In genomic region chr3:34222291-34222690, GRCm38 (mm10) we compare ENCODE assay signal across 20 mouse cellular contexts.
DNase-seq lines count a peak whose midpoint lies in the region; ATAC-seq lines count a peak whose summit lies in the region.
"Had no signal": no experiment of that assay in that cellular context is flagged by ENCODE, and none has a peak within 500 bp of the region (broad histone marks: within the 10 kb centered on the region; RNA-seq: fewer than 3 reads in every experiment).

No protein-coding gene starts in this region.

- H3K4me3 ChIP-seq in kidney, embryonic 16.5 days (ENCODE audit: low read length): no peak overlapping the region
- H3K4me3 ChIP-seq: embryonic facial prominence, embryonic 12.5 days; heart, adult 2 months; heart, embryonic 15.5 days; hindbrain, embryonic 13.5 days had no signal

- no peak for ATAC-seq in kidney, embryonic 16.5 days (ENCODE audit: low FRiP score, low TSS enrichment)
- ATAC-seq in erythroid progenitor cell, adult 5-6 weeks (replicated peaks; ENCODE audit: low FRiP score, poor library complexity, severe bottlenecking): no peak
- ATAC-seq: forebrain, embryonic 14.5 days; hindbrain, postnatal 0 days had no signal

- 75% methylated on average over 10 of the region's 10 CpGs for WGBS in kidney, embryonic 16.5 days

- H3K27me3 ChIP-seq in kidney, embryonic 16.5 days (ENCODE audit: insufficient read depth, low read length): no peaks in the 10 kb centered on the region
- H3K27me3 ChIP-seq: embryonic facial prominence, embryonic 12.5 days; heart, embryonic 15.5 days; hindbrain, embryonic 13.5 days had no signal

- no peaks in the 10 kb centered on the region for H3K9me3 ChIP-seq in kidney, embryonic 16.5 days (ENCODE audit: low read length)
- H3K9me3 ChIP-seq: embryonic facial prominence, embryonic 12.5 days; heart, embryonic 15.5 days; hindbrain, embryonic 13.5 days had no signal

- DNase-seq in kidney, adult 18-20 months: peak; percentile 11
- DNase-seq in kidney, adult 8-10 months: peak; percentile 5 to 36
- peak; percentile 51 for DNase-seq in kidney, adult 9 months
- peak; percentile 12 to 60 for DNase-seq in kidney, postnatal 36 days
- DNase-seq in adrenal gland, adult 2 months: no peak
- DNase-seq: adrenal gland, adult 8-10 months; adrenal gland, postnatal 36 days; cerebellum, adult 8-10 months; cerebellum, postnatal 25 days; gastrocnemius, postnatal 36 days; heart, adult 2 months; heart, postnatal 14 days had no signal

- H3K4me2 ChIP-seq in kidney, embryonic 16.5 days (replicated peaks; ENCODE audit: low read depth, low read length): no peak overlapping the region
- H3K4me2 ChIP-seq: embryonic facial prominence, embryonic 12.5 days; heart, embryonic 11.5 days; heart, embryonic 15.5 days; hindbrain, embryonic 13.5 days had no signal

- H3K9ac ChIP-seq in kidney, embryonic 16.5 days (replicated peaks; ENCODE audit: low read length): no peak overlapping the region
- H3K9ac ChIP-seq: embryonic facial prominence, embryonic 12.5 days; heart, embryonic 15.5 days; hindbrain, embryonic 13.5 days had no signal

- 0 out of 2 replicates have a peak, but pooled peaks cover 2% of the 10 kb centered on the region for H3K4me1 ChIP-seq in kidney, embryonic 16.5 days (ENCODE audit: insufficient read depth, low read length)
- H3K4me1 ChIP-seq: embryonic facial prominence, embryonic 12.5 days; heart, embryonic 15.5 days; hindbrain, embryonic 13.5 days had no signal

- no peak overlapping the region for H3K27ac ChIP-seq in kidney, embryonic 16.5 days (ENCODE audit: low read length)
- H3K27ac ChIP-seq: embryonic facial prominence, embryonic 12.5 days; heart, adult 2 months; heart, embryonic 15.5 days; hindbrain, embryonic 13.5 days; hindbrain, postnatal 0 days had no signal

- no peaks in the 10 kb centered on the region for H3K36me3 ChIP-seq in kidney, embryonic 16.5 days (ENCODE audit: insufficient read depth, low read length)
- H3K36me3 ChIP-seq: embryonic facial prominence, embryonic 12.5 days; heart, embryonic 15.5 days; hindbrain, embryonic 13.5 days had no signal
